Mouse (Mus musculus) heart, postnatal 0 days (tissue): ENCODE data around the gene Zrsr1. TPM values are rescaled to one million over a fixed set of nuclear protein-coding genes. Genes with fewer than 3 reads are reported as not detected.

Experiments used
- ATAC-seq: fragments of 200-750 bp; cut with Nextera tagmentation; 2 replicates; pipeline ENCODE4 v1.8.0; 2017; ENCODE audit warnings: low read depth, moderate number of reproducible peaks, moderate library complexity; ENCODE audit not compliant: insufficient read depth
- DNase-seq: peaks from one replicate; pipeline ENCODE4 v3.0.0-alpha.2; 2016; ENCODE audit warnings: low spot score
- H3K27ac ChIP-seq: fragments of 300-500 bp; sonication (generic); 2 replicates; pipeline ENCODE4 v1.5.1; 2014; ENCODE audit warnings: low read depth, mild to moderate bottlenecking
- H3K27me3 ChIP-seq: fragments of 300-500 bp; sonication (generic); 2 replicates; pipeline ENCODE4 v1.6.1; 2014; ENCODE audit warnings: low read length, mixed read lengths; ENCODE audit not compliant: control insufficient read depth, insufficient read depth
- H3K36me3 ChIP-seq: fragments of 300-500 bp; sonication (generic); replicated peaks from 2 replicates; pipeline ENCODE4 v1.6.1; 2014; ENCODE audit warnings: low read length, mixed read lengths; ENCODE audit not compliant: control insufficient read depth, insufficient read depth
- H3K4me1 ChIP-seq: fragments of 300-500 bp; sonication (generic); 2 replicates; pipeline ENCODE4 v1.6.1; 2014; ENCODE audit warnings: antibody characterized with exemption; ENCODE audit not compliant: control insufficient read depth, insufficient read depth
- H3K4me2 ChIP-seq: fragments of 300-500 bp; sonication (generic); 2 replicates; pipeline ENCODE4 v1.6.1; 2014; ENCODE audit warnings: low read depth, mild to moderate bottlenecking, low read length, moderate library complexity
- H3K4me3 ChIP-seq: fragments of 300-500 bp; sonication (generic); 2 replicates; pipeline ENCODE4 v1.5.1; 2014; ENCODE audit warnings: low read depth, low read length
- H3K9ac ChIP-seq: fragments of 300-500 bp; sonication (generic); replicated peaks from 2 replicates; pipeline ENCODE4 v1.6.1; 2014; ENCODE audit warnings: low read depth, low read length, mixed read lengths
- H3K9me3 ChIP-seq: fragments of 300-500 bp; sonication (generic); replicated peaks from 2 replicates; pipeline ENCODE4 v1.6.1; 2016; ENCODE audit warnings: low read length; ENCODE audit not compliant: control insufficient read depth
- CTCF ChIP-seq: IDR thresholded peaks from 2 replicates; pipeline ENCODE4 v1.5.1; 2016; ENCODE audit warnings: antibody characterized with exemption, control low read depth, low read depth
- EP300 ChIP-seq: IDR thresholded peaks from 2 replicates; pipeline ENCODE4 v1.6.1; 2016; ENCODE audit warnings: antibody characterized with exemption, low read depth
- WGBS: fragments of 180-500 bp; shearing (Covaris S2); extraction: QIAGEN DNeasy Blood & Tissue Kit; methylation state at CpG from one replicate; pipeline ENCODE4 v1.1.7; 2014; 5-methylcytosine and 5-hydroxymethylcytosine counted together
- polyA plus RNA-seq: library from polyadenylated mRNA; unstranded; fragments of >200 nt; fragmentation: Nextera tagmentation; extraction: Ambion mirVana; gene quantifications from 2 replicates; pipeline ENCODE4 v1.2.1, GENCODE M21; 2015
- total RNA-seq: library from RNA; depleted of rRNA; stranded (reverse); fragments of >200 nt; gene quantifications from 2 replicates; pipeline ENCODE4 v1.2.3, GENCODE M21; 2014; ENCODE audit warnings: low replicate concordance

The Zrsr1 gene
- total and polyA plus RNA-seq, 2 experiments from 2014 or later: 2.0 TPM

DNA sequence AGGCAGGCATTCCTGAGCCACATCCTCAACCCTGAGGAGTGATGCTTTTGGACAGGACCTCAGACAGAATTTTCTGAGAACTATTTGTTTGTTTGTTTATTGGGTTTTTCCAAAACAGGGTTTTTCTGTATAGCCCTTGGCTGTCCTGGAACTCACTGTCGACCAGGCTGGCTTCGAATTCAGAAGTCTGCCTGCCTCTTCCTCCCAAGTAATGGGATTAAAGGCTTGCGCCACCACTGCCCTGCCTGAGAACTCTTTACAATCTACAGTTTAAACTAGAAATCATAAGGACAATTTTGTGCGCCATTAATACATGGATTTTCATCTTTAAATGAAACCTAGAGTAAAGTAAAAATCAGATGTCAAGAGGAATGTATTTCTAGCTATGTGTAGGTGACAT is 23.7 kb downstream of the Zrsr1 start:
- DNase-seq: no peak
- Histone ChIP-seq H3K9ac (no peak overlapping the region), H3K27me3 (no peaks in the 10 kb centered on the region), H3K4me1 (peaks cover 13% of the 10 kb centered on the region), H3K4me2 (no peak overlapping the region), H3K36me3 (peaks cover 67% of the 10 kb centered on the region), H3K27ac (no peak overlapping the region), H3K4me3 (no peak overlapping the region), H3K9me3 (no peaks in the 10 kb centered on the region)
- TF ChIP-seq EP300: no peak
- no peak for TF ChIP-seq CTCF
- no peak for ATAC-seq
- 87% methylated on average over 4 of the region's 4 CpGs for WGBS

DNA sequence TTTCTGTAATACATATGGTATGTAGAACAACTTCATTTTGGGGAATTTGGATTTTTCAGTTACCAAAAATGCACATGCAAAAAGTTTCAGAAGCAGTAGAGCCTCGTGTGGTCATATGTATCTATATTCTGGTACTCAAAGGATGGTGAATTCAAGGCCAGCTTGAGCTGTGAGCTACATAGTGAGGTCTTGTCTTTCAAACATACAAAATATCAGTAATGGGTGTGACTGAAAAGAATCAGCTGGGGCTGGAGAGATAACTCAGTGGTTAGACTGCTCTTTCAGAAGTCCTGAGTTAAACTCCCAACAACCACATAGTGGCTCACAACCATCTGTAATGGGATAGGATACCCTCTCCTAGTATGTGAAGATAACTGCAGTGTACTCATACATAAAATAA is 26.5 kb downstream of the Zrsr1 start:
- TF ChIP-seq EP300: no peak
- no peak for TF ChIP-seq CTCF
- Histone ChIP-seq H3K27ac (no peak overlapping the region), H3K36me3 (peaks cover 91% of the 10 kb centered on the region), H3K4me2 (no peak overlapping the region), H3K9me3 (no peaks in the 10 kb centered on the region), H3K4me3 (no peak overlapping the region), H3K4me1 (no peaks in the 10 kb centered on the region), H3K27me3 (no peaks in the 10 kb centered on the region), H3K9ac (no peak overlapping the region)
- DNase-seq (no peak), ATAC-seq (no peak)
- 53% methylated on average over 1 of the region's 1 CpGs for WGBS

DNA sequence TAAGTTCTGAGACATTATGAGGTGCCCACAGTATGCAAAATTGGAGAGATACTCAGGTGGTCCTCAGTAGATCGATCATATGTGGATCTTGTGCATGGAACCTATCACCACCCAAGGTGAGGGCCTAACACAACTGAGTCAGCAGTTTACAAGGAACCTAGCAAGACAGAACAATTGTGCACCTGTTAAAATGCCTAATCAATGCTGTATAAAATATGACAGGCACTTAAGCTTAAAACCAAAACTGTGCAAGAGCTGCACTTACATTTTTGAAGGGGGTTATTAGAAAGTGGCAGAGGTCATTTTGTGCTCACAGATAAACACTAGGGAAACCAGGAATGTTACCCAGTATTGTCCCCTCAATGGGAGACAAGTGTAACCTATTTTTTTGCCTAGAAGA is 33.5 kb downstream of the Zrsr1 start:
- 90% methylated on average over 1 of the region's 1 CpGs for WGBS
- DNase-seq: no peak
- no peak for ATAC-seq
- TF ChIP-seq EP300: no peak
- no peak for TF ChIP-seq CTCF
- Histone ChIP-seq H3K4me1 (0 out of 2 replicates have a peak, but pooled peaks cover 5% of the 10 kb centered on the region), H3K4me3 (no peak overlapping the region), H3K9me3 (no peaks in the 10 kb centered on the region), H3K36me3 (peaks cover 38% of the 10 kb centered on the region), H3K4me2 (no peak overlapping the region), H3K9ac (no peak overlapping the region), H3K27me3 (no peaks in the 10 kb centered on the region), H3K27ac (no peak overlapping the region)

- H3K4me2 ChIP-seq: peak overlapping the region; percentile 81
- whole genome bisulfite sequencing: 3% methylated on average over 6 of the region's 6 CpGs
- H3K4me1 ChIP-seq: 0 out of 2 replicates have a peak, but pooled peaks cover 5% of the 10 kb centered on the region
- H3K9ac ChIP-seq: peak overlapping the region; percentile 42; the same call in 1 of the 2 replicates
- ATAC-seq: no peak
- no peak for DNase-seq
- H3K27ac ChIP-seq: 0 out of 2 replicates have a peak overlapping the region, but pooled peaks have one; percentile 20
- H3K9me3 ChIP-seq: no peaks in the 10 kb centered on the region
- H3K36me3 ChIP-seq: peaks cover 22% of the 10 kb centered on the region
- TF ChIP-seq EP300: no peak
- TF ChIP-seq CTCF: 0 out of 2 replicates have a peak, but pooled peaks have one; percentile 4
- H3K4me3 ChIP-seq: peak overlapping the region; percentile 57
- H3K27me3 ChIP-seq: no peaks in the 10 kb centered on the region
Measured at GRCm38 (mm10) chr11:23007166-23007480, 35.3 kb downstream of the Zrsr1 start.

DNA sequence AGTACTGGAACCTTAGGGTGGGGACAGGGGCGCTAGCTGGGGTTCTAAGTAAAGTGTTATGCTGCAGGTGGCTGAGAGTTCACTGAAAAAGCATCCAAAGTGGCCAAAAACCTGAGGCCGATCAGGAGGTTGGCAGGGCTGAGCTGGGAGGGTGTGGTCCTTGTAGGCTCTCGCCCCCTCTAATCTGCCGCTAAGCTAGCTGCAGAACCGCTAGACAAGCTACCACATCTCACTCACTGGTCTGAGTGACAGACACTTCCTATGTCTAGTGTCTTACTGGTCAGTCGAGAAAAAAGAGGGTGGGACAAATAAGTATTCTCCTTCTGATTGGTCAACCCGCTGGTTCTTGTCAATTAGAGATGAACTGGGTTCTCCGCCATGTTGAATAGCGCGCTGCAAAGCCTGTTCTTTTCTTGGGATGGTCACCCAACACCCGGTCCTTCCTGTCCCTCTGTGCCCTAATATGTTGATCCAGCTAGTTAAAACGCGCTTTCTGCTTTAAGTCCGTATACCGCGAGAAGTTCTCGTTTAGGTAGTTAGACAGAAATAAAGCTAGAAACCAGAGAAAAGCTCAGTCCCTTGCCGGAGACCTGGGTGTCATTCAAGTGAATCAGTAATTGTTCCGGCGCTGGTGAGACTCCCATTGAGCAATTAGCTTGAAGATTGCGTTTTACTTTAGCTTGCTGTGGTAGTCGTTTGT is 35.8 kb downstream of the Zrsr1 start, which contains the start of gene Fam161a:
Fam161a (plus strand) TSS at position 51 of the 700 bp plus-strand sequence.
- Histone ChIP-seq H3K27ac (peak within 1 kb of the TSS; percentile 78), H3K9ac (peak within 1 kb of the TSS; percentile 46), H3K9me3 (no peaks in the 10 kb centered on the region), H3K4me3 (peak within 1 kb of the TSS; percentile 57), H3K36me3 (peaks cover 17% of the 10 kb centered on the region), H3K4me2 (peak within 1 kb of the TSS; percentile 81), H3K27me3 (no peaks in the 10 kb centered on the region), H3K4me1 (0 out of 2 replicates have a peak, but pooled peaks cover 5% of the 10 kb centered on the region)
- under 1% methylated on average over 22 of the region's 22 CpGs for WGBS
- TF ChIP-seq CTCF (no peak), EP300 (no peak)
- DNase-seq: peak; percentile 96
- ATAC-seq: peak; percentile 96
